Mouse (Mus musculus) ovary, adult 18-20 months (tissue): ENCODE measurements at regions not wholly inside any gene's neighbourhood (a gene's known extent, or its start where the extent isn't known, plus 50 kb on each side); places are given as distances from the start of the nearest gene placed in this dataset.

Experiments used
- DNase-seq: peaks from one replicate; pipeline ENCODE4 v3.0.0; 2022; ENCODE audit warnings: low spot score, mixed read lengths

DNA sequence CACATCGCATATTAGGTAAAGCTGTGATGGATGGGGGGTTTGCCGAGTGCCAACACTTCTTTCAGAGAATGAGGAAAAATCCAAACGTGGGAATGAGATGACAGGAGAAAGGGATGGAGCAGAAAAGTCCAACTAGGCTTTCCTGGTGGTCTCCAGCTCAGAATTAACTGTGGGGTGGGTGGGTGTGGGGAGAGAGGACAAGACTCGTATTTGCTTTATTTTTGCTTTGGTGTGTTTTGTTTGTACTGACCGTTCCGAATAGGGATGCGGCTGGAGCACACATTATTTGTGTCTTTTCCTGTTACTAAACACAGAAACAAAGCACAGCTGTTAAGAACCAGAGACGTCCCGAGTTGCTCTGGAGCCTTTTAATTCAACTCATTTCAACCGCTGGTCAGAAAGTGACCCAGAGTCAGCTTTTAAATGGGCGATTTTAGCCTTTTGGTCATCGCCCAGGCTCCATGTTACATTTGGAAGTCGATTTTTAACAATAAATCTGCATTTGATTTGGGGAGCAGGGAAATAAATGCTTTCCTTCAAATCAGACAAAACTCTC lies 136.7 kb downstream of the Gm10295 start:
- DNase-seq, result no peak

DNA sequence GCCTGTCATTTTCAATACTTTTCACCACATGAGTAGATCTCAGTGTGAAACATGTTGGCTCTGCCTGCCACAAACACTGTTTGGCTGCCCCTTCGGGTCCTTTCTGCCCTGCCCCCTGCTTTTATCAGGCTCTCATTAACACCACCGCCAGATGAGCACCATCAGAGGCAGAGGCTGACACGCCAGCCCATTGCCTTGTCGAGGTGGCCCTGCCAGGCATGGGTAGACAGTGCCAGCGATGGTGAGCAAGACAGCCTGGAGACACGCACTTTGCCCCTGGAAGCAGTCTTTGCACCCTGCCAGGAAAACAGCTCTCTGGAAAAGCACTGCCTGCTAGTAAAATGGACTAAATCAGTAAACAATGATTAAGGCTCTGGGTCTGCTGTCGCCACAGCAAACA lies 158.2 kb downstream of the Gm10295 start:
- no peak for DNase-seq

DNA sequence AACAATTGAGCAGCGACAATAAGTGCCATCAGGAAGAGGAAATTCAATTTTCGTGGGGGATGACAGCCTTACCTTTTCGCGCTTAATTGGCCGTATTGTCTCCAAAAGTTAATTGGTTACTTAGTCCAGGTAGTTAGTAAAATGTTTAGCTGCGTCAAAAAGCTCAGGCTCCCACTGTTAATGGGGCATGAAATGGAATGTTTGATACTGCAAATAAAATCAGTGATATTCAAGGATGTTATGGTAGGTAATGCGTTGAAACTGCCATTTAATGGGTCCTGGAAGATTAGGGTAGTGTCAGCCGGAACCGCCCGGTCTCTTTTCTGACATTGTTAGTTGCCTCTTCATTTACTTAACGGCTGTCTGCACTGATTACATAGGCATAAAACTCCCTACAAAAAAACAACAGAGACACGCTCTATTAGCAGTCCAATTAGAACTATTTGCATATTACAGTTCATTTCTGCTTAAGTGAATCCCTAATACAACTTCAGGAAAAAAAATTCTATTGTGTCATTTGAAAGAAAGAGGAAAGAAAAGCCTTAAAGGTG lies 161.0 kb downstream of the Gm10295 start:
- DNase-seq, result no peak

DNA sequence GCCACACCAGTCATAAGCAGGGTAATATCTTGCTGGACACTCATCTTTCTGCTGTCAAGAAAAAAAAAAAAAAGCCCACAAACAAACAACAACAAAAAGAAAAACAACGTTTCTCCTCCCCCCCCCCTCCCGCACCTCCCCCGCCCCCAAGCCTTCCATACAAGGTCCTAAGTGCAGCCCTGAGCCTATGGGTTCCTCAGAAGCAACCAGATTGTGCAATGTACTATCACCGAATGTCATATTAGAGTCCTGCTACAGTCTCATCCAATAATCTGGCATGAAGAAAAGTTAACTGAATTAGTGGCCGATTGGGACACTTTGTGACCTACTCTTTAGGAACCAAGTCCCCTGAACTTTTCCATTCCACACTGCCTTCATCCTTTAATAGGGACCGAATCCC lies 161.5 kb downstream of the Gm10295 start:
- no peak for DNase-seq

DNA sequence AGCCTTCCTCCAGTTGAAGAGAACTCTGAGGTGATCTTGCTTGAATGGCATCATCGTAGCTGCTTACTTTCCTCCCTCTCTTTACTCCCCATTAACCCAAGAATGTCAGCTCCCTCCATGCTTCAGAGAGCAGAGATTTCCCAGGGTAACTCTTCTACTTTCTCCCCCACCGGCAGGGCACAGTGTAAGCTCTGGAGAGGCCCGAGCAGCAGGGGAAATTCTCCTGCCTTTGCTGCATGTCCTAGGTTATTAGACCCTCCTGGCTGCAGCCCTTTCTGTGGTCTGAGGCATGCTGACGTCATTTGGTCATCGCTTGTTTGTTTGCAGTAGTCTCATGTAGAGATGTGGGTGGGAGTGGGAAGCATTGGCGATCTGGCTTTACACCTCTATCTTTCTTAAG lies 163.2 kb downstream of the Gm10295 start:
- DNase-seq, result no peak

DNA sequence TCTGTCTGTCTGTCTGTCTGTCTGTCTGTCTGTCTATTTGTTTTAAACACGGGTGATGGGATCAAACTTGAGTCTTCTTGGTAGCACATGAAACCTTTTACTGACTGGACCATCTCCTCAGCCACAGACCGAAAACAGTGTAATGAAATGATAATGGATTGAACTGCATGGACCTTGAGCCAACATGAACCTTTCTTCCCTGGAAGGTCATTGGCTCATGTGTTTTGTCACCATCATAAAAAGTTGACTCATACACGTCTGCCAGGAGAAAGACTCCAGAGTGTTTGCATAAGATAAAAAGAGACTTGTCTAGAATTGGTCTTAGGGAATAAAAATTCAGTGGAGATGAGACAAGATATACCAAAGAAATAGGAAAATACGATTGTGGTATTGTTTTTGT lies 176.4 kb downstream of the Gm10295 start:
- DNase-seq, result no peak

DNA sequence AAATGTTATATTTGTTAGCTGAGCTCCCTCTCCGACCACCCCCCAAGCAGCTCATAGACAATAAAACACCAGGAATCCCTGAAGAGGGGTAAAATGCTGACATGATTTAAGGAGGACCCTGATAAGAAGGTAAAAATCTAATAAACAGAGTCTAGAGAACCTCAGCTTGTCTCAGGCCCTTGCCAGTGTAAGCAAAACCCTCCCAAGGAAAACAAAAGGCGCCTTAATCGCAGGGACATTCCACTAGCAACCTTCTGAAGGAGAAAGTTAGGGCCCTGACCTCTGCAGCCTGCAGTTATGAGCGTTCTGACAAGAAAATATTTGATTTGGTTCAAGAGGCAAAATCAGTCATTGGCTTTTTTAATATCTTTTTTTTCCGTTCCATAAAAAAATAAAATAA lies 212.2 kb downstream of the Gm10295 start:
- no peak for DNase-seq

DNA sequence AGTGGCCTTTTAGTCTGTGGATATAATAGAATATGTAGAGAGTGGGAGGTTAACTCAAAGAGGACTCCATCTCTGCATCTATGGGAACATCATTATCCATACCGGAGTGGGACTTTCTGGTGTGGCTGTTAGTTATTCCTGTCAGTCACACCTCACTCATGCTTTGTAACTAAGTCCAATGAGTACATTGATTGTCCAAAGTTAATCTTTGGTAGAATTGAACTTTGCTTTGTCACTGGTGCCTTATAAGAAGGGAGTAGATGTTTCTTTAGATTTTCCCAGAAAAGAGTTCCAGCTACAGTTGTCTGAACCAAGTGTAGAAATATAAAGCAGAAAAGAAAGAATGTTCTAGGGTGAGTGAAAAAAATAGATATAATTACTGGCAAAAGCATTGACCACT lies 221.3 kb downstream of the Gm10295 start:
- no peak for DNase-seq

DNA sequence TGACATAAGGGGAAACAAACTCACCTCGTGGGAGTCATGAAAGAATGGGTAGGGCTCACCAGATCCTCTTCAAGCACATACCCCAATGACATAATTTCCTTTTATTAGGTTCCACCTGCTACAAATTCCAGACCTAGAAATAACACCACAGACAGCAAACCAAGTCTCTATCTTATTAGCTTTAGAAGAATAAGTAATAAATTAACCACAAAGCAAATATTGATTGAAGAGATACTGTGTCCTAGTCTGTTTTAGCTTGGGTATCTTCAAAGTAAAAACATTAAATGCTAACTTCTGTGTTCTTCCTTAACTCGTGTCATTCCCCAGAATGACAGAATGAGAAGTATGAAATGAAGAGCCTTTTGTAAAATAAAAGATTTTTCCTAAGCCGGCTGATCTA lies 222.4 kb downstream of the Gm10295 start:
- no peak for DNase-seq

DNA sequence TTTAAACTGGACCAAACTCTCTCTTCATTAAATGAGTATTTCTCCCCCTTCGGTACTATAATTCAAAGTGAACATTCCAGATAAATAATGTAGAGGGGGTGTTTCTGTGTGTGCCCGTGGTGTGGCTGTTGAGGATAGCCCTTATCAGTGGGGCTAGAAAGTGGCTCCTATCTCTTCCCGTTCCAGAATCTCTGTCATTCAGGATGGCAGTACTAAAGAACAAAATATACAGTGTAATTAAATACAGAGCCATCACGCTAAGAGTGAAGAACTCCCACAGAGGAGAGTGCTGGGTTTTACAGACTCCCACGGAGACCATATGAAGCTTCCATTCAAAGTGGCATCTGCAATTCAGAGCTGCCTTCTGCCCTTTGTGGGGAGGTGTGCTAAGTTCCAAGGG lies 229.8 kb downstream of the Gm10295 start:
- DNase-seq, result no peak

DNA sequence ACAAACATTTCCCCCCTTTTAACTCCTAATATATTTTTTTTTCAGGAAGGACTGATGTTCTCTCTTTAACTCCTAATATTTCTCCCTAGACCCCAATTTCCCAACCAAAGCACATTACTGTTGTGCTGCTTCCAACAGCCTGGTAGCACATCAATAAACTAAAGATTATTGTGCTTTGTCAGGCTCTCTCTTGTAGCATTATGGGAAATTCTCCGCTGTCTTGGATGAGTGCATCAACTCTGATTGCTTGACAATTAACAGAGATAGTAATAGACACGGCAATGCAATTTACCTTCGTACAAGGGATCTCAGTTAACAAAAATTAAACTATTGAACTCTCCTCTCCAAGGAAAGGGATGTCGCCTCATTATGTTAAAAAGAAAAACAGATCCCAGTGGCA lies 230.3 kb downstream of the Gm10295 start:
- DNase-seq, result no peak

DNA sequence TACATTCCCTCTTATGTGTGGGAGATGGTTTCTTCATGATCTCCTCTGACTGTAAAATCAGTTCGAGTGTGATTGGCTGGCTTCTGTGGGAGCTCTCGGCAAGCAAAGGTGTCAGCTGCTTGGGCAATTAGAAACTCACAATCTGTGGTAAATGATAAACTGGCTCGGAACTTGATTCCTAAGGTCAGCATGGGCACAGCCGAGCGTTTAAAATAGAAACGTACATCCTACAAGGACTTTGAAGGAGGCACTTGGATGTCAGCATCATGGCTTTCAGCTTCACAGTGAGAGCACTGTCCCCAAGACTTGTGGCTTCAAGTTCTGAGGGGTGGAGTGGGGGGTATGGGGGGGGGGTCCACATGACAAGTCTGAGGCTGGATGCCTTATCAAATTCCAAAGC lies 231.3 kb downstream of the Gm10295 start:
- no peak for DNase-seq

DNA sequence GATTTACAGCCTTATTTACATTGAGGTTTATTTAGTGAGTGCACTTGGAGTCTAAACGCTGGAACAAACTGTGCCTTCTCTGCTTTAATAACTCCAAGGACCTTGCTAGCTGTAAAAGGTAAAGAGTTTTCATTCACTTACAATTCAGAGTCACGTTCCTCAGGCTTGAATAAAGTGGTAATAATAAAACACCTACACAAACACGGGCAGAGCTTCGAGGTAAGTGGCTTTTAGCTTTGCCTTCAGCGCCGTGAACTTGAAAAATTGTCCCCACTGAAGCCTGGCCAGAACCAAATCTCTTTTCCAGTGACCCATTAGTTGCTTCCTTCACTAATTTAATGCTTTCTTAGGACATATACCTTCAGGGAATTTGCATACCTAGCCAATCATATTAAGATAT lies 244.2 kb downstream of the Gm10295 start:
- no peak for DNase-seq

DNA sequence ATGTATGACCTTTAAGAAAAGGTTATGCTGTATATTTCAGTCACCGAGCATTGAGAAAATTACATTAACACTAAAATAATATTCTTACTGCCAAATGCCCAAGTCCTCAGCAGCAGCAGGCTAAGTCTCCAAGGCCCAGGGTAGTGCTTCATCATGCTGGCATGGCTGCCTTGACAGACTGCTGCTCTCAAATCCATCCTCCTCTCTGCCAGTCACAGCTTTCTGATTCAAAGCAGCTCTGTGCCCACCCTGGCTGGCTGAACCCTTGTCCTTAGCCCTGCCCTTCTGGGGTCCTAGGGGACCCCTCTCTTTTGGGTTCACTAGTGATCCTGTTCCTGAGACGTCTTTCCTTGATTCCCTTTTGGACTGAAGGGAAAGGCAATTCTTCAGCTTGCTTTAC lies 251.0 kb downstream of the Gm10295 start:
- DNase-seq, result no peak

DNA sequence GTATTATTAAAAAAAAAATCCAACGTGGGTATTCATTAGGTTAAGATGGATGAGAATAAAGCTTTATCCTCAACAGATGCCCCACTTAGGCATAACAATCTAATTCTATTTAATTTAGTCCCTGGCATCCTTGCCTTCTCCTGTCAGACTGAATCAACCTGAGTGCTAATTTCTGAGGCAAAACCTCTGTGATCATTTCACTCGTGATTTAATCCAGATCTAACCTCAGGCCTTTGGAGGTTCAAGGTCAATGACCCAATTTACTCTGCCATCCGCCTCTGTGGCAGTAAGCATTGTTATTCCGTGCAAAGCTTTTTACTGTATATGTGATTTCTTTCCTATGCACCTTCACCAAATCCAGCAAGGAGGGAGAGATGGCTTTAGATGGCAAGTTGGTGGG lies 253.0 kb downstream of the Gm10295 start:
- no peak for DNase-seq

DNA sequence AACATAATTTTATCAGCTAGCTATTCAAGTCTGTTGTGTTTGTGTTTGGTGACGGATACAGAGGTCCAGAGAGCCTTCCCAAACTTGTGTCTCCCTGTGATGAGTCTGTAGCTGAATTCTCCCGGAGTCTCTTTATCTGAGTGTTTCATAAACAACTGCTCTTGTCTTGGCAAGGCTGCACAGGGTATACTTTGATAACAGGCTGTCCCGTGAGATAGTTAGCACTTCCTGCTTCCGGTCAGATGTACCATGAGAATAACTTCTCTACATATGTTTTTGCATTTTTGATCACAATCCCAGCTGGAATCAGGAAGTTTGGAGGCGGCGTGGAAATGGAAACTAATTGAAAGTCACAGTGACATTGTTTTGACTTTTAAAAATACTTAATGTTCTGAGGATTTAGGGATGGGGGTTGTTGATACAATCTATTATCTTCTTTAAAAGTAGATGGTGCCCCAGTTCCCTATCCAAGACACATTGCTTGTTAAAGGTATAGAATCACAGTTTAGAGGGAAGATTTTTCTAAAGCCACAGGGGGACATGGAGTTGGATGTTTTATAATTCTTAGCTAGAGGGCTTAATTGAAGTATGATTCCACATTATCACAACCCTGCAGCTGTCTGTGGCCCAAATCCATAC lies 257.9 kb downstream of the Gm10295 start:
- DNase-seq, result peak; percentile 15

DNA sequence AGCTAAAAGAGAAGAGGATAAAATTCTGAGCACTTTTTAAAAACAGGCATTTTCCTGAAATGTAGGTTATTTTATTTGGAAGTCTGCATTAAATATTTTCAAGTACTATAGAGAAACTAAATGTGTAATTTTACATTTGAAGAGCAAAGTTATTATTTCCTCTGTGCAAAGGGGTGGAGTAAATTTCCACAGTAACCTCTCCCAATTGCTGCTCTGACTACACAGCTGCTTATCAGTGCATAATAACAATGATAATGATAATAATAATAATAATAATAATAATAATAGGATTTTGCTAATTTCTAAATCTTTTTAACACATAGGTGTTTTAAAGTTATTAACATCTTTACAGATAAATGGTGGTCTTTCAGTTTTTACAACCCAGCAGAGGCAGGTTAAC lies 258.5 kb downstream of the Gm10295 start:
- no peak for DNase-seq

DNA sequence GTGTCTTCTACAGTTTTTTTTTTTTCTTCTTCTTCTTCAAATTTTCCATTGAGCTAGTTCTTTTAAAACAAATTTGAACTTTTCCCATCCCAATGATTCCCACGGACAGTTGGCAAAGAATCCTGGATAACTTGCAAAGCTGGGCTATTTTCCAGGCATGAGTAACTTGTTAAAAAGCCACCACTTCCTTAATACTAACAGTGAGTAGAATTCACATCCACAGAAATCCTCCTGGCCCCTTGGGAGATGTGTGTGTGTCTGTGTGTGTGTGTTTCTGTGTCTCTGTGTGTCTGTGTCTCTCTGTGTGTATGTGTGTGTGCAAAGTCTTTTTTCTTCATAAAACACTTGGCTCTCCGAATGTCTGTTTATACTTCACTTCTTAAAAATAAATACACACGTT lies 259.0 kb downstream of the Gm10295 start:
- DNase-seq, result peak; percentile 5

DNA sequence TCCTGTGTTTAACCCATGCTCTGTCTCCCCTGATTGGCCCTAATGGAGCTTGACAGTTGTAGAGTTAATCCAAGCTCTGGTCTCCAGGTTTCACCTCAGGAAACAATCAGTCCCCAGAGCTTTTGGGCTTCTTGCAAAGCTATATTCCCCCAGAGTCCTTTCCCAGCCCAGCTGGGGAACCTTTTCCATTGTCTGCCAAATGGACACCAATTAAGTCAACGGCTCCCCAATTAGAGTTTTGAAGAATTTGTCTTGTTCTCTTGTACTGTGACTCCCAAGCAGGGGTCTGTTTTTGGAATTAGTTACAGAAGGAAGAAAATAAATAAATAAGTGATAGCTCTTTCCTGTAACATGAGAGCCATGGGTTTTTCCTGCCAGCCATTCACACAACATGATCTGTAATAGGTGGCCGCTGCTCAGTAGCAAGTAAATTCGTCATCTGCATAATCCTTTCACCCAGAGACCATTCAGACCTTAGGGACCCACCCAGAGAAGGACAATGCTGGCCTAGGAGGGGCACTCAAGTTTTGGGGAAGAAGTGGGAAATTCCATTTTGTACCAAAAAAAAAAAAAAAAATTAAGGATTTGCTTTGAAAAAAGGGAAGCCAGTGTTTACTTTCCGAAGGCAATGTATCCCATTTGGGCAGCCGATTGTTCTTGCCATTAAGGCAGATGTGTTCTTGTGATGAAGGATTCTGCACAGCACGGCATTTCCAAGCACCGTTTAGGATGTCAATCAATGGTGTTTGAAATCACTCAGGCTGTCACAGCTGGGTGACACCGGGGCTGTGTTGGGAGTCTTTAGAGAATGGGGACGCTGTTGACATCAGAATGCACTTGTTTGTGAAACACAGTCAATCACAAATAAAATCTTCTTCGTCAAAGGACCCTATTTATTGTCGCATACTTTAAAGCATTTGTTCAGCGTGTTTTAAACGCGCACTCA lies 286.6 kb downstream of the Gm10295 start:
- DNase-seq, result no peak

DNA sequence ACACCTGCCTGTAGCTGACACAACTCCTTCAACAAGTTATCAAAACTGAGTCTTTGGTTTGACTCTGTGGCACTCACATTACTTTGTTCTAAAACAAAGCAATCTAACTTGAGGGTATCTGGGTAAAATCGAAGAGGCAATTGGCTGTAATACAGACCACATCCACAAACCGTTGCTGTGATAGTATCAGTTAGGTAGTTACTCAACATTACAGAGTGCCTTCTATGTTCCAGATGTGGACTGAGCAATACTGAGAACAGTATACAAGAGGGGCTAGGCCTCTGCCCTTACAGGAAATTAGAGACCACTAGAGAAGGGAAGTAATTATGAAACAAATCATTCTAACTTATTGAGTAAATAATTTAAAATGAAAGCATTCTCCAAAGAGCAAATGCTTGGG lies 300.5 kb downstream of the Gm10295 start:
- no peak for DNase-seq

DNA sequence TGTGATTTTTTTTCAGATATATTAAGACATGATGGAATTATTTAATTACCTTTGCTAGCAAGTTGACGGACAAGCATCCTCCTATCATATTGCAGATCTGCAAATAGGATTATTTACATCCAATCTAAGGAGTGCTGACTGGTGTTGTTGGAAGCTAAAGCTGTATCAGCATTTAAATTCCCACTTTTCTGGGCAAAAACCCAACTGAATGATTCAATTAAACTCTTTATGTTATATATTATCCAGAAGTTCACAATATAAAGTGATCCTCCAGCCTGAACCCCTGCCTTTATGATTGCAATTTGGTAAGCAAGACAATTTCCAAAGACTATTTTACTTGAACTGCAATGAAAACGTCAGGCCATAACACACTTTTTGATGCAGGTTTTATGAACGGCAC lies 304.1 kb downstream of the Gm10295 start:
- no peak for DNase-seq

DNA sequence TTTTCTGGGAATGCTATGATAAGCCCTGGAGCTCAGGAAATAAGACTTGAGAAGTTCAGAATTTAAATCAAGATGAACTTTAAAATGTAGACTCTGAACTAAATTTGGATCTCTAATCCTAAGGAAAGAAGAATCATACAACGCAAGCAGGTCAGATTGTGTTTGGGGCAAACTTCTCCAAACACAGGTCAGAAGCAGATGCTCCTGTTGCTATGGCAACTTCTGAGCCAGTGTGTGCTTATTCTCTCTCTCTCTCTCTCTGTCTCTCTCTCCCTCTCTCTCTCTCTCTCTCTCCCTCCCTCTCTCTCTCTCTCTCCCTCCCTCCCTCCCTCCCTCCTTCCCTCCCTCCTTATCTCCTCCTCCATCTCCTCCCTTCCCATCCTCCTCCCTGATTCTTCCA lies 304.7 kb downstream of the Gm10295 start:
- DNase-seq, result no peak

DNA sequence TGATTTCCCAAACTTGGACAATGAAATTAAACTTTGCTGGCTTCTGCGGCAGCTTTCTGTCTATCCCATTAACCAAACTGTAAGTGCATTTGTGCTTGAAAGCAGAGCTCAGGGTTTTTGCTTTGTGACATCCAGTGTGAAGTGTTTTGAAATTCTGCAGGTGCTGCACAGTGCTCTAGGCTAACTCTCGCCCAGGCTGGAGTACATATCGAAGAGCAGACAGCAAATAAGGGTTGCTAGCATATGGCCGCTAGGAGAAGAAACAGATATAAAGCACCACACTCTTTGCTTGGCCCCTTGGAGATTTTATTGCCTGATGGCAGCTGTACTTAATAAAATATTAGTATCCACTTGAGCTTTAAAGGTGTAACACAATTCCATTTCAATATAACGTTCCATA lies 307.5 kb downstream of the Gm10295 start:
- no peak for DNase-seq
